Mouse (Mus musculus) embryo, embryonic 9.5 days (tissue): Measurements from ENCODE around the gene Rbm17.
A peak's percentile ranks its signal among the peaks of the same experiment; 100 is the strongest.
"Not testable (repeated sequence)": the region's sequence is repeated elsewhere in the genome, so short reads cannot be mapped to it uniquely, and the experiment has no call there.

Experiments used
- DNase-seq: peaks from one replicate; pipeline ENCODE4 v3.0.0-alpha.2; 2017; ENCODE audit errors: extremely low spot score

Rbm17 gene

DNA sequence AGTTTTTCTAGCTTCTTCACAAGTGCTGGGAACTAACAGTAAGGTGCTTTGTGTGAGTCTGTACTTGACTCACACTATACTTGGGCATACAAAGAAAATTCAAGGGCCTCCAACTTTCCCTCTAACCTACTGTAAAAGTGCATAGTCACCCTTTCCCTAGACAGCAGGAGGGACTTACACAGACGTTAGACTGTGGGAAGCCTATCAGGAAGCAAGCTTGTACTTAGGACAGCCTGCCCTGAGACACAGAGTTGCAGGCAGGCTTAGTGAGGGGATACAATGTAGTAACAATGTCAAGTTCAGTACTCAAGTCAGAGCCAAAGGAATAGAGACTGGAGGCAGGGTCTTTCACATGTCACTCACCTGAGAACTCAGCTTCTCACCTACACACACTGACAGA, 58.6 kb downstream of the Rbm17 start:
- DNase-seq: no peak

DNA sequence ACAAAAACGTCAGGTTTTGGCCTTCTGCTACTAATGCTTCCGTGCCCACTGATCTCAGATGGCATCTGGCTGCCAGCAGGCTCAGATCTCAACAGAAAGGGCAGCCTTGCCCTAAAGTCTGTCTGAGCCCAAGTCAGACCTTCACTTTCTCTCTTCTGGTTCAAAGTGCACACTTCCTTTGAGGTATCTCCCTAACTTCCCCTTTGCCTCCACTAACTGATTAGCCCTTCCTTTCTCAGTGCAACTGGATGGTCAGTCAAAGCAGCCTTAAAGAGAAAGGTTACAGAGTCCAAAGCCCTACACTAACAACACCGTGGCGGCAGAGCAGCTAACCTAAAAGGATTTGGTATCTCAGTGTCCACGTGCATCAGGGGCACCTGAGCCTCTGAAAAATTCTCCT, 59.6 kb downstream of the Rbm17 start:
- no peak for DNase-seq

GRCm38 (mm10) chr2:11543158-11543557, 60.8 kb downstream of the Rbm17 start:
- DNase-seq: no peak

GRCm38 (mm10) chr2:11542640-11543039, 61.3 kb downstream of the Rbm17 start:
- peak; percentile 35 for DNase-seq

GRCm38 (mm10) chr2:11542121-11542520, 61.8 kb downstream of the Rbm17 start:
- no peak for DNase-seq

DNA sequence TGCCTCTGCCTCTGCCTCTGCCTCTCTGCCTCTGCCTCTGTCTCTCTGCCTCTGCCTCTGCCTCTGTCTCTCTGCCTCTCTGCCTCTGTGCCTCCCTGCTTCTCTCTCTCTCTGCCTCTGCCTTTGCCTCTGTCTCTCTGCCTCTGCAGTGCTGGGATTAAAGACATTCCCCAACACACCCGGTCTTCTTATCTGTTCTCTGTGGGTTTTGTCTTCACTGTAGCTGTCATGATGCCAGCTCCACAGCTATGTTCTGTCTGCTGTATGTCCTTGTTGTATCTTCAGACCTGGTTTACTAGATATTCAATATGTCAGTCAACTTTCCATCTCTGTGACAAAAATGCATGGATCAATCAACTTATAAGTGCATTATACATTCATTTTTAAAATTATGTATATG, 62.4 kb downstream of the Rbm17 start:
- not testable (repeated sequence) for DNase-seq

DNA sequence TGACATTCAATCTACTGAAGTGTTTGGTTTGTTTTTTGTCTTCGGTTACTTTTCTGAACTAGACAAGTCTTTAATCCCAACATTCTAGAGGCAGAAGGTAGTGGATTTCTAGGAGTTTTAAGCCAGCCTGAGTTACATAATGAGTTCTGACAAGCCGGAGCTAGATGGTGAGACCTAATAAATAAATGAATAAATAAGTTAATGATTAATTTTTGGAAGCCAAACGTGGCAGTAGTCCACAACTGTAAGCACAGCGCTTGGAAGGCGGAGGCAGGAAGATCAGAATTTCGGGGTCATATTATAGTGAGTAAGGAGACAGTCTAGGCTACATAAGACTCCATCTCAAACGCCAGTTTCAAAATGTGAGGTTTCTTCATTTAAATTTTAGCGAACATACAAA, 68.0 kb downstream of the Rbm17 start:
- no peak for DNase-seq
